Mouse (Mus musculus) CD4-positive naive resting alpha-beta T cell, adult 57 days (primary cell): Measurements from ENCODE around the gene Olfr1150-ps1. TPM values are rescaled to one million over a fixed set of nuclear protein-coding genes. Genes with fewer than 3 reads are reported as not detected.

Experiments
- total RNA-seq: library from RNA; stranded (reverse); gene quantifications from one replicate; pipeline ENCODE4 v1.2.4, GENCODE M21; 2023

Olfr1150-ps1 gene
- not detected for total RNA-seq

GRCm38 (mm10) chr2:87843693-87844092, at the start of gene Olfr1150-ps1:
Olfr1150-ps1 (plus strand) TSS chr2:87843993.

GRCm38 (mm10) chr2:87800292-87800691, 43.5 kb upstream of the Olfr1150-ps1 start, which contains the start of gene Olfr1143:
Olfr1143 (plus strand) TSS chr2:87800592.

DNA sequence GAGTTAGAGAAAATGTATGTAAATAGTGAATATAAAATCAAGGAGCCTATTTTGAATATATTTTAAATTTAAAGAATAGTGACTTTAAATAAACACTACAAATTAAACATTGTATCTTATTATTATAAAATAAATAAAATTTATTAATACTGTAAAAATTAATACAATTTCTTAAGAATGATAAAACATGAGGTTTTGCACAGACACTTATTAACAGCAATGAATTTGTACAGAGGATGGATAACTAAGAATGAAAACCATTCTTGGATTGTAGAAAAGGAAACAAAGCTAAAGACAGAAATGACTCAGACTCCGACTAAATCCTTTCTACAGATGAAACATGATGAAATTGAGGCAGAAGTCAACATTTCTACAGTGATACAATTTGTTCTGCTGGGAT, 34.3 kb upstream of the Olfr1150-ps1 start, which contains the start of gene Olfr1145:
Gene Olfr1145 (plus strand): TSS at position 301 of the 400 bp plus-strand sequence.

GRCm38 (mm10) chr2:87830233-87830632, 13.6 kb upstream of the Olfr1150-ps1 start, which contains the start of gene Olfr1148:
Olfr1148 (plus strand) TSS chr2:87830533.

DNA sequence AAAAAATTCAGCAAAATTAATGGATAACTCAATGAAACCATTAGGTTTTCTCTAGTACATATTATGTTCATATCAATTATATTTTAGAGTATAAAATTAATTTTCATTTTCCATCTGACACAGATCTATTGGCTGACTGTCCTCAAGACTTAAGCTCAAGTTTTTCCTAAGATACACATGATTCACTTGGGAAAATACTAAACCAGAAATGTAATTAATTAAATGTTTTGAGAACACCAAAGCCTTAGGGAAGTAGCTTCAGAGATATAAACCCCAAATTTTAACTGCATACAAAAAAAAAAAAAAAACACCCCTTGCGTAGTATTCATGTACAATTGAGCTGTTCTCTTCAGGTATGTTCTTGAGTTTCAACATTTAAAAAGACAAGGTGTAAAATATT, 11.8 kb downstream of the Olfr1150-ps1 start, which contains the start of gene Olfr1151:
Gene Olfr1151 (plus strand): TSS at position 301 of the 400 bp plus-strand sequence.

DNA sequence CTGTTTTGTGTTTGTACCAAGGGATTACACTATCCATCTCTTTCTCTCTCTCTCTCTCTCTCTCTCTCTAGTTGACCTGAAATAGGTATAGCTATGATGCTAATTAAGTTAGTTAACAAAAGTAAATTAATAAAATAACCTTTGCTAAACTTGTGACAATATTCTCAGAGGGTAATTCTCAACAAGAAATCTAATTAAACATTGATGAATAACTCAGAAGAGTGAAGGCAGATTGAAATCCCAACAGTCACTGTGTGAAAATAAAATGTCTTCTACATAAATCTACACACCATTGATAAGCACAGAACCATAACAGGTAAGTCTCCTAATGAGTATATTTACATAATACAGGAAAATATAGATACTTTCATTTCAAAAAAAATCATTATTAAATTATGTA, 22.4 kb downstream of the Olfr1150-ps1 start, which contains the start of gene Olfr1152:
Gene Olfr1152 (plus strand): TSS at position 301 of the 400 bp plus-strand sequence.

DNA sequence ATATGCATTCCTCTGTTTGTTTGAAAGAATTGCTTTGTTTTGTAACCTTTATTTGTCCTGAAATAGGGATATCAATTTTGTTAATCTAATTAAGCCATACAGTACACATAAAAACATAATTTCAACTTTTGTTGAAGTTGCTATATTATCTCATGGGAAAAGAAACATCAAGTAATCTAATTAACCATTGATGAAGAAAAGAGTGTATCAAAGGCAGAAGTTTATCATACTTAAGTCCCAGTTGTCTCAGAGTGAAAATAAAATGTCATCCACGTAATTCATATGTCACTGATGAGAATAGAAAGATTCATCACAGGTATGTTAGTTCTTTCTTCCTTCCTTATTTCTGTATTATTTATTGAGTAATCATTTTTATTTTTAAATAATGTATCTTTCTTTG, 50.9 kb downstream of the Olfr1150-ps1 start, which contains the start of gene Olfr1153:
Gene Olfr1153 (plus strand): TSS at position 301 of the 400 bp plus-strand sequence.

Other genes starting within 250 kb of the Olfr1150-ps1 start
- not detected for gene Olfr1130, start 237.8 kb upstream of the Olfr1150-ps1 start, total RNA-seq
- gene Olfr1131, start 216.9 kb upstream of the Olfr1150-ps1 start, total RNA-seq, result not detected
- gene Olfr1132, start 206.5 kb upstream of the Olfr1150-ps1 start, total RNA-seq, result not detected
- gene Olfr1133, start 196.6 kb upstream of the Olfr1150-ps1 start, total RNA-seq, result not detected
- not detected for gene Olfr1134, start 185.5 kb upstream of the Olfr1150-ps1 start, total RNA-seq
- gene Olfr1135, start 170.3 kb upstream of the Olfr1150-ps1 start, total RNA-seq, result not detected
- not detected for gene Olfr1136, start 150.0 kb upstream of the Olfr1150-ps1 start, total RNA-seq
- not detected for gene Olfr1137, start 130.8 kb upstream of the Olfr1150-ps1 start, total RNA-seq
- not detected for gene Olfr1138, start 104.0 kb upstream of the Olfr1150-ps1 start, total RNA-seq
- gene Olfr1140, start 100.2 kb upstream of the Olfr1150-ps1 start, total RNA-seq, result not detected
- not detected for gene Olfr1141, start 90.0 kb upstream of the Olfr1150-ps1 start, total RNA-seq
- not detected for gene Olfr152, start 64.5 kb upstream of the Olfr1150-ps1 start, total RNA-seq
- gene Olfr1143, start 43.4 kb upstream of the Olfr1150-ps1 start, total RNA-seq, result not detected
- gene Olfr1145, start 34.2 kb upstream of the Olfr1150-ps1 start, total RNA-seq, result not detected
- not detected for gene Olfr1148, start 13.5 kb upstream of the Olfr1150-ps1 start, total RNA-seq
- gene Olfr1151, start 11.9 kb downstream of the Olfr1150-ps1 start, total RNA-seq, result not detected
- gene Olfr1152, start 22.5 kb downstream of the Olfr1150-ps1 start, total RNA-seq, result not detected
- gene Olfr1153, start 51.0 kb downstream of the Olfr1150-ps1 start, total RNA-seq, result not detected
- not detected for gene Olfr1154, start 61.2 kb downstream of the Olfr1150-ps1 start, total RNA-seq
- not detected for gene Olfr1155, start 101.1 kb downstream of the Olfr1150-ps1 start, total RNA-seq
- gene Olfr1156, start 109.1 kb downstream of the Olfr1150-ps1 start, total RNA-seq, result not detected
- not detected for gene Olfr1157, start 124.3 kb downstream of the Olfr1150-ps1 start, total RNA-seq
- gene Olfr74, start 130.7 kb downstream of the Olfr1150-ps1 start, total RNA-seq, result not detected
- gene Olfr1158, start 146.1 kb downstream of the Olfr1150-ps1 start, total RNA-seq, result not detected
- not detected for gene Olfr1160, start 164.3 kb downstream of the Olfr1150-ps1 start, total RNA-seq
- gene Olfr1161, start 178.8 kb downstream of the Olfr1150-ps1 start, total RNA-seq, result not detected
- gene Olfr73, start 193.7 kb downstream of the Olfr1150-ps1 start, total RNA-seq, result not detected
- not detected for gene Olfr1162, start 207.1 kb downstream of the Olfr1150-ps1 start, total RNA-seq
- not detected for gene Olfr1163, start 227.8 kb downstream of the Olfr1150-ps1 start, total RNA-seq
- gene Olfr1164, start 250.0 kb downstream of the Olfr1150-ps1 start, total RNA-seq, result not detected